Mouse (Mus musculus): Measurements from ENCODE around the gene Mxd4.

DNA sequence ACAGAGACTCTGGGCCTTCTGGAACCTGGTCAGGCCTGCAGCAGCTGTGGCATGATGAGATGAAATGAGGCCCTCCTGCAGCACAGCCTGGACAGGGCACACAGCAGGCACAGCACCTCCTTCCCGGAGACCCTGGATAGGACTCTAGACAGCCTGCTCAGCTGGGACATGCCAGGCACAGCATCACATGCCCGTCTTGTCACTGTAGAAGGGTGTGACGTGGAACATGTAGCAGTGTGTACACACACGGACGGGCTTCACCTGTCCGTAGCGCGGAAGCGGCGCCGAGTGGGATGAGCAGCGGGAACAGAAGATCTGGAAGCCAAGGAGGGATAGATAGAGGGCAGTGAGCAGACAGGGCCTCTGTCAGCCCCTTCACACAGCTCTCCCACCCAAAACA lies 8.3 kb upstream of the Mxd4 start:
- TF ChIP-seq CTCF (IDR thresholded peaks at IDR 0.05; ENCODE audit: low read depth) (no peak), EP300 (optimal IDR thresholded peaks at IDR 0.05) (no peak)

Data from stomach, postnatal 0 days (tissue).